Mouse (Mus musculus) megakaryocyte progenitor cell, adult 5-6 weeks (primary cell): Measurements from ENCODE around the gene Def6. TPM values are rescaled to one million over a fixed set of nuclear protein-coding genes. Genes with fewer than 3 reads are reported as not detected.

Source experiments
- ATAC-seq: replicated peaks from 2 replicates; pipeline ENCODE4 v1.8.0; 2016; ENCODE audit warnings: mild to moderate bottlenecking, moderate TSS enrichment, inconsistent platforms; ENCODE audit not compliant: poor library complexity
- total RNA-seq, 2 experiments: library from RNA; stranded (forward) in 1 of 2; stranded (reverse) in 1 of 2; fragments of 157-497, 149-512 nt in 1 of 2; fragments of 200-1000 nt in 1 of 2; gene quantifications; 2 replicates each; pipeline versions ENCODE4 v1.2.3 to v1.2.4; 2015 to 2017

The Def6 gene
- total RNA-seq, 2 experiments from 2014 or later = 38.0 to 149 TPM

GRCm38 (mm10) chr17:28237362-28237761, 29.8 kb downstream of the Def6 start:
- ATAC-seq = no peak

- no peak for ATAC-seq
These were observed 30.3 kb downstream of the Def6 start for GRCm38 (mm10) chr17:28237874-28238273.

- ATAC-seq = no peak
These were observed 33.3 kb downstream of the Def6 start for GRCm38 (mm10) chr17:28240846-28241245.

- no peak for ATAC-seq
These were observed 34.7 kb downstream of the Def6 start for GRCm38 (mm10) chr17:28242296-28242695.

GRCm38 (mm10) chr17:28244214-28244613, 36.6 kb downstream of the Def6 start:
- no peak for ATAC-seq

GRCm38 (mm10) chr17:28244714-28245113, 37.1 kb downstream of the Def6 start:
- ATAC-seq = no peak

- peak; percentile 24; the same call in 1 of the 2 replicates for ATAC-seq
These were observed 39.1 kb downstream of the Def6 start for GRCm38 (mm10) chr17:28246640-28247039.

GRCm38 (mm10) chr17:28247613-28248012, 40.0 kb downstream of the Def6 start:
- peak; percentile 90 for ATAC-seq

- ATAC-seq = no peak
These were observed 41.5 kb downstream of the Def6 start for GRCm38 (mm10) chr17:28249062-28249461.

- ATAC-seq = 0 out of 2 replicates have a peak, but pooled peaks have one; percentile 24
These were observed 44.2 kb downstream of the Def6 start for GRCm38 (mm10) chr17:28251579-28252280.

GRCm38 (mm10) chr17:28252281-28252648, 44.7 kb downstream of the Def6 start:
- ATAC-seq = no peak

- no peak for ATAC-seq
These were observed 45.6 kb downstream of the Def6 start for GRCm38 (mm10) chr17:28253216-28253615.

GRCm38 (mm10) chr17:28254804-28255203, 47.2 kb downstream of the Def6 start:
- ATAC-seq = no peak

- no peak for ATAC-seq
These were observed 48.1 kb downstream of the Def6 start for GRCm38 (mm10) chr17:28255651-28256050.

GRCm38 (mm10) chr17:28256651-28257328, 49.2 kb downstream of the Def6 start:
- peak; percentile 76 for ATAC-seq

- ATAC-seq = no peak
These were observed 50.7 kb downstream of the Def6 start for GRCm38 (mm10) chr17:28258325-28258724.

GRCm38 (mm10) chr17:28259890-28260542, 52.4 kb downstream of the Def6 start:
- ATAC-seq = peak; percentile 56

- ATAC-seq = no peak
These were observed 52.9 kb downstream of the Def6 start for GRCm38 (mm10) chr17:28260543-28260909.

GRCm38 (mm10) chr17:28261795-28262194, 54.2 kb downstream of the Def6 start:
- ATAC-seq = no peak

GRCm38 (mm10) chr17:28263181-28263894, 55.8 kb downstream of the Def6 start:
- no peak for ATAC-seq

- no peak for ATAC-seq
These were observed 59.7 kb downstream of the Def6 start for GRCm38 (mm10) chr17:28267251-28267650.
